Mouse (Mus musculus) liver, embryonic 14.5 days (tissue): Measurements from ENCODE around the gene Tlnrd1.

Experiments
- CTCF ChIP-seq: IDR thresholded peaks from 2 replicates; pipeline ENCODE4 v1.5.1; 2016; ENCODE audit warnings: antibody characterized with exemption, low read depth, control low read depth
- EP300 ChIP-seq: IDR thresholded peaks from 2 replicates; pipeline ENCODE4 v1.6.1; 2016; ENCODE audit warnings: antibody characterized with exemption, low read depth

GRCm38 (mm10) chr7:83851569-83852380, 32.3 kb downstream of the Tlnrd1 start:
- TF ChIP-seq EP300 (no peak), CTCF (no peak)
